Mouse (Mus musculus): ENCODE data around the gene Supt5. TPM values are rescaled to one million over a fixed set of nuclear protein-coding genes. Genes with fewer than 3 reads are reported as not detected.

Gene Supt5
- polyA plus RNA-seq, 1 experiment: 104 TPM

DNA sequence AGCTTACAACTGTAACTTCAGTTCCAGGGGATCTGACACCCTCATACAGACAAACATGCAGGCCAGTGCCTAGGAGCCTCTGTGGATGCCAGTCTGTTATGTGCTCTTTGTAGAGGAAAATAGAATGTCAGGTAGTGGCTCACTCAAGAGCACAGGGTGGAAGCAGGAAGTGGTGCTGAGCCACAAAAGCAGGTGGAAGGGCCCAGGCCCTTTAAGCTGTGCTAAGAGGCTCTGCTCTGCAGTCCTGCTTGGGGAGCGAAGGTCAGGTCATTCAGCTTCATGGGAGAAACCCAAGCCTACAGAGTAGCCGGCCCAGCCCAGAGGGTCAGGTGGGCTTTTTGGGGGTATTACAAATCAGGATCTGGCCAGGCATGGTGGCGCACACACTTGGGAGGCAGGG is 16.7 kb upstream of the Supt5 start:
- TF ChIP-seq POLR2A (IDR thresholded peaks at IDR 0.05; ENCODE audit: low read depth, low read length) (no peak; the same call in 1 of the 2 replicates), CTCF (IDR thresholded peaks at IDR 0.05; ENCODE audit: borderline replicate concordance, insufficient read depth, low read length) (no peak)
- peaks cover 24% of the 10 kb centered on the region for H3K4me1 ChIP-seq (ENCODE audit: control insufficient read depth, insufficient read depth, low read length)
- no peak overlapping the region for H3K4me3 ChIP-seq (ENCODE audit: insufficient read depth, low read length)
- H3K27ac ChIP-seq (ENCODE audit: insufficient read depth, low read length): no peak overlapping the region

DNA sequence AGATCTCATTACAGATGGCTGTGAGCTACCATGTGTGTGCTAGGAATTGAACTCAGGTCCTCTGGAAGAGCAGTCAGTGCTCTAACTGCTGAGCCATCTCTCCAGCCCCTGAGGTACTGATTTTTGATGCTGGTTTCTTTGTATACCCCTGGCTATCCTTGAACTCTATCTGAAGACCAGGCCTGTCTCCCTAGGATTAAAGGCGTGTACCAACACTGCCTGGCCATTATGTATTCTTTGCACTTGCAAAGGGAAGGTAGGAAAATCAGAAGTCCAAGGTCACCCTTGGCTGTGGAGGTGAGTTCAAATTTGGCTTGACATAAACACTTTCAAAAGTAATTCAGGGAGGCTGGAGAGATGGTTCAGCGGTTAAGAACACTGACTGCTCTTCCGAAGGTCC is 16.1 kb upstream of the Supt5 start:
- Histone ChIP-seq H3K27ac (ENCODE audit: insufficient read depth, low read length) (no peak overlapping the region), H3K4me3 (ENCODE audit: insufficient read depth, low read length) (no peak overlapping the region), H3K4me1 (ENCODE audit: control insufficient read depth, insufficient read depth, low read length) (peaks cover 24% of the 10 kb centered on the region)
- TF ChIP-seq POLR2A (IDR thresholded peaks at IDR 0.05; ENCODE audit: low read depth, low read length) (no peak), CTCF (IDR thresholded peaks at IDR 0.05; ENCODE audit: borderline replicate concordance, insufficient read depth, low read length) (no peak)

GRCm38 (mm10) chr7:28354113-28354581 is 15.6 kb upstream of the Supt5 start:
- H3K27ac ChIP-seq (ENCODE audit: insufficient read depth, low read length): no peak overlapping the region
- H3K4me3 ChIP-seq (ENCODE audit: insufficient read depth, low read length): no peak overlapping the region
- TF ChIP-seq CTCF (IDR thresholded peaks at IDR 0.05; ENCODE audit: borderline replicate concordance, insufficient read depth, low read length) (no peak), POLR2A (IDR thresholded peaks at IDR 0.05; ENCODE audit: low read depth, low read length) (no peak)
- H3K4me1 ChIP-seq (ENCODE audit: control insufficient read depth, insufficient read depth, low read length): peaks cover 24% of the 10 kb centered on the region

DNA sequence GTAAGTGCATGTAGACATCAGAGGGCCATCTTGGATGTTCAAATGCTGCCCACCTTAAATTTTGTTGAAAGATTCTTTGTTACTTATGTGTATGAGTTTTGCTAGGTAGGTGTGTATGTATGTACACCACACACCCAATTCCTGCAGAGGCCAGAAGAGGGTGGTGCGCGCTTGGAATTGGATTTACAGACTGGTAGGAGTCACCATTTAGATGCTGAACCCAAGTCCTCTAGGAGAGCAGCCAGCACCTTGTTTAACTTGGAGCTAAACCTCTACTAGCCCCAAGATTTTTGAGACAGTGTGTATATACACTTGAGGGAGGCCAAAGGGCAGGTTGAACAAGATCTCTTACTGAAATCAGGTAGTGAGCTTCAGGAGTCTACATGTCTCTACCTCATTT is 14.7 kb upstream of the Supt5 start:
- Histone ChIP-seq H3K4me3 (ENCODE audit: insufficient read depth, low read length) (no peak overlapping the region), H3K4me1 (ENCODE audit: control insufficient read depth, insufficient read depth, low read length) (peaks cover 16% of the 10 kb centered on the region), H3K27ac (ENCODE audit: insufficient read depth, low read length) (no peak overlapping the region)
- TF ChIP-seq CTCF (IDR thresholded peaks at IDR 0.05; ENCODE audit: borderline replicate concordance, insufficient read depth, low read length) (no peak), POLR2A (IDR thresholded peaks at IDR 0.05; ENCODE audit: low read depth, low read length) (0 out of 2 replicates have a peak, but pooled peaks have one; percentile 4)

GRCm38 (mm10) chr7:28351676-28352191 is 13.2 kb upstream of the Supt5 start:
- peaks cover 3% of the 10 kb centered on the region for H3K4me1 ChIP-seq (ENCODE audit: control insufficient read depth, insufficient read depth, low read length)
- H3K27ac ChIP-seq (ENCODE audit: insufficient read depth, low read length): no peak overlapping the region; the same call in 1 of the 2 replicates
- TF ChIP-seq POLR2A (IDR thresholded peaks at IDR 0.05; ENCODE audit: low read depth, low read length): no peak
- TF ChIP-seq CTCF (IDR thresholded peaks at IDR 0.05; ENCODE audit: borderline replicate concordance, insufficient read depth, low read length): no peak
- peak overlapping the region; percentile 98 for H3K4me3 ChIP-seq (ENCODE audit: insufficient read depth, low read length)

- H3K4me1 ChIP-seq (ENCODE audit: control insufficient read depth, insufficient read depth, low read length): no peaks in the 10 kb centered on the region
- TF ChIP-seq POLR2A (IDR thresholded peaks at IDR 0.05; ENCODE audit: low read depth, low read length): peak; percentile 67
- no peak for TF ChIP-seq CTCF (IDR thresholded peaks at IDR 0.05; ENCODE audit: borderline replicate concordance, insufficient read depth, low read length)
- H3K4me3 ChIP-seq (ENCODE audit: insufficient read depth, low read length): peak within 1 kb of the TSS; percentile 98
- peak within 1 kb of the TSS; percentile 90 for H3K27ac ChIP-seq (ENCODE audit: insufficient read depth, low read length)
Observed at GRCm38 (mm10) chr7:28350155-28350883, 11.8 kb upstream of the Supt5 start, which contains the start of gene Rps16. Gene Rps16, plus strand, starts transcription at chr7:28350652.

DNA sequence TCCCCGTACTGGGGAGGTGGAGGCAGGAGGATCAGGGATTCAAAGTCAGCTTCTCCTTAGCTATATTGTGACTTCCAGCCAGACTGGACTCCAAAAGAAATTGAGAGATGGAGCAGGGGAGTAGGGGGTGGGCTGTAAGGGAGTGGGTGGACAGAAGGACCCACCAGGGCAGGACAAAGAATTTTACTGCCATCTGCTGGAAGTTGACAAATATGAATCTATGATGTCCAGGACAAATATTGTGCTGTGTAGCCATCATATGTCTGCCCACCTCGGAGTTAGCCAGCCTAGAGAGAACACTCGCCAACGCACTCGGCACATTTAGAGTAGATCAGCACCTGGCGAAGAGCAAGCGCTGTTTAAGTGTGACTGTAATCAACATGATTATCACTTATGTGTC is 10.1 kb upstream of the Supt5 start:
- H3K27ac ChIP-seq (ENCODE audit: insufficient read depth, low read length): no peak overlapping the region
- H3K4me3 ChIP-seq (ENCODE audit: insufficient read depth, low read length): no peak overlapping the region
- H3K4me1 ChIP-seq (ENCODE audit: control insufficient read depth, insufficient read depth, low read length): no peaks in the 10 kb centered on the region
- TF ChIP-seq CTCF (IDR thresholded peaks at IDR 0.05; ENCODE audit: borderline replicate concordance, insufficient read depth, low read length) (no peak), POLR2A (IDR thresholded peaks at IDR 0.05; ENCODE audit: low read depth, low read length) (no peak)

- no peak for TF ChIP-seq POLR2A (IDR thresholded peaks at IDR 0.05; ENCODE audit: low read depth, low read length)
- TF ChIP-seq CTCF (IDR thresholded peaks at IDR 0.05; ENCODE audit: borderline replicate concordance, insufficient read depth, low read length): no peak
- Histone ChIP-seq H3K4me1 (ENCODE audit: control insufficient read depth, insufficient read depth, low read length) (no peaks in the 10 kb centered on the region), H3K27ac (ENCODE audit: insufficient read depth, low read length) (0 out of 2 replicates have a peak overlapping the region, but pooled peaks have one; percentile 7), H3K4me3 (ENCODE audit: insufficient read depth, low read length) (no peak overlapping the region)
Observed at GRCm38 (mm10) chr7:28347746-28348145, 9.2 kb upstream of the Supt5 start.

DNA sequence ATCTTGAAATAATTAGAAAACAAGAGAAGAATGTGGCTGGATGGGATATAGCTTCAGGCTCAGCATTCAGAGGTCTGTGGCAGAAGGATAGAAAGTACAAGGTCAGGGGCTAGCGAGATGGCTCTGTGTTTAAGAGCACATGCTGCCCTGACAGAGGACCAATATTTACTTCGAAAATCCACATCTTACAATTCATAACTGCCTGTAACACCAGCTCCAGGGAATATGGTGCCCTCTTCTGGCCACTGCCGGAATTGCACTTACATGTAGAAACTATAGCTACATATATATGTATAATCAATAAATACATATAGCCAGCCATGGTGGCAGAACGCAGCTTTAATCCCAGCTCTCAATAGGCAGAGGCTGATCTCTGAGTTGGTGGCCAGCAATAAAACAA is 6.1 kb upstream of the Supt5 start:
- TF ChIP-seq POLR2A (IDR thresholded peaks at IDR 0.05; ENCODE audit: low read depth, low read length) (no peak), CTCF (IDR thresholded peaks at IDR 0.05; ENCODE audit: borderline replicate concordance, insufficient read depth, low read length) (peak; percentile 38; the same call in 1 of the 2 replicates)
- Histone ChIP-seq H3K4me1 (ENCODE audit: control insufficient read depth, insufficient read depth, low read length) (no peaks in the 10 kb centered on the region), H3K27ac (ENCODE audit: insufficient read depth, low read length) (no peak overlapping the region), H3K4me3 (ENCODE audit: insufficient read depth, low read length) (no peak overlapping the region)

GRCm38 (mm10) chr7:28341381-28341780 is 2.8 kb upstream of the Supt5 start:
- Histone ChIP-seq H3K27ac (ENCODE audit: insufficient read depth, low read length) (no peak overlapping the region), H3K4me1 (ENCODE audit: control insufficient read depth, insufficient read depth, low read length) (no peaks in the 10 kb centered on the region), H3K4me3 (ENCODE audit: insufficient read depth, low read length) (no peak overlapping the region)
- TF ChIP-seq CTCF (IDR thresholded peaks at IDR 0.05; ENCODE audit: borderline replicate concordance, insufficient read depth, low read length) (no peak), POLR2A (IDR thresholded peaks at IDR 0.05; ENCODE audit: low read depth, low read length) (no peak)

Data from embryonic fibroblast, embryonic 13.5 days (primary cell).